Mouse (Mus musculus): ENCODE measurements around the gene Hectd4. TPM values are rescaled to one million over a fixed set of nuclear protein-coding genes. Genes with fewer than 3 reads are reported as not detected.

The Hectd4 gene
- polyA plus RNA-seq, 1 experiment: 100 TPM

DNA sequence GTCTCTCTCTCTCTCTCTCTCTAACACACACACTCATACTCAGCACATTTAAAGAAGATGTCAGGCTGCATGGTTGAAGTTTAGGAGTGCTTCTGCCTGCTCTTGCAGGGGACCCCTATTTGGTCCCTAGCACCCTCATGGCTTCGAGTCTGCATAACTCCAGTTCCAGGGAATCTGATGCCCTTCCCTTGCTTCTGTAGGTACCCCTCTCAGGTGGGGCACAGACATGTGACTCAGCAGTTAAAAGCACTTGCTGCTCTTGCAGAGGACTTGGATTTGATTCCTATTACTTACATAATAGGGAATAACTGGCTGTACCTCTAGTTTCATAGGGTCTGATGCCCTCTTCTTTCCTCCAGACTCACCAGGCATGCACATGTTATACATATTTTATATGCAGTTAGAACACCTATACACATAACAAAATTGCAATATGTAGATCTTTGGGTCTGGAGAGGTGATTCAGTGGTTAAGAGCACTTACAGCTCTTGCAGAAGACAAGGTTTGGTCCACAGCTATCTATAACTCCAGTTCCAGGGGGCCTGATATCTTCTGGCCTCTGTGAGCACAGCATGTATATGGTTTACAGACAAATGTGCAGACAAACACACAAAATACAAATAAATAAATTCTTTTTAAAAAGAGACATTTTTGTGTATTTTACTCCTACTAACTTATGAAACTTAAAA lies 23.8 kb downstream of the Hectd4 start:
- TF ChIP-seq CTCF (IDR thresholded peaks at IDR 0.05; ENCODE audit: control insufficient read depth, insufficient read depth, low read length): no peak
- no peak for TF ChIP-seq POLR2A (IDR thresholded peaks at IDR 0.05; ENCODE audit: borderline replicate concordance, control insufficient read depth, low read depth, low read length)
- 70% methylated on average over 1 of the region's 1 CpGs for WGBS
- Histone ChIP-seq H3K27ac (ENCODE audit: control insufficient read depth, insufficient read depth, low read depth, low read length, poor library complexity) (peak overlapping the region; percentile 64), H3K4me3 (replicated peaks; ENCODE audit: control insufficient read depth, low read depth, low read length) (no peak overlapping the region), H3K4me1 (ENCODE audit: control insufficient read depth, insufficient read depth, low read length) (peaks cover 12% of the 10 kb centered on the region; the same call in 1 of the 2 replicates)

GRCm38 (mm10) chr5:121244365-121244731 lies 24.3 kb downstream of the Hectd4 start:
- no peak for TF ChIP-seq CTCF (IDR thresholded peaks at IDR 0.05; ENCODE audit: control insufficient read depth, insufficient read depth, low read length)
- TF ChIP-seq POLR2A (IDR thresholded peaks at IDR 0.05; ENCODE audit: borderline replicate concordance, control insufficient read depth, low read depth, low read length): no peak
- Histone ChIP-seq H3K4me3 (replicated peaks; ENCODE audit: control insufficient read depth, low read depth, low read length) (no peak overlapping the region), H3K27ac (ENCODE audit: control insufficient read depth, insufficient read depth, low read depth, low read length, poor library complexity) (no peak overlapping the region; the same call in 1 of the 2 replicates), H3K4me1 (ENCODE audit: control insufficient read depth, insufficient read depth, low read length) (peaks cover 12% of the 10 kb centered on the region; the same call in 1 of the 2 replicates)
- WGBS: 65% methylated on average over 5 of the region's 5 CpGs

DNA sequence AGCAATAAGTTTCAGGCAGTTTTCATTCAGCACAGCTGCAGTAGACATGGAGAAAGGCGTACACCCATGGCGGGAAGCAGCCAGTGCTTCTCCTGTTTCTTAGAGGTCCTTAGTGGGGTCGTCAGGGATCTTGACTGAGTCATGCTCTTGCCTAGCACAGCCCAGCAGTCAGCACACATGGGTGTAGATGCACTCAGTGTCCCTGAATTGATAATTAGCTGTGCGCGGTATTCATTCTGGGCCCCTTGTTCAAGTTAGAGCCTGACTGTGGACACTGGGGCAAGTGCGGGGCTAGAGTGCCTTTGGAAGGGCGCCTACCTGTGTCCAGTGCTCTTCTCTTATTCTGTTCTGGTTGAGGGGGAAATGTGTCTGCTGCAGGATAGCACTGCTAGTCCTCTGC lies 25.2 kb downstream of the Hectd4 start:
- Histone ChIP-seq H3K27ac (ENCODE audit: control insufficient read depth, insufficient read depth, low read depth, low read length, poor library complexity) (peak overlapping the region; percentile 61; the same call in 1 of the 2 replicates), H3K4me1 (ENCODE audit: control insufficient read depth, insufficient read depth, low read length) (peaks cover 8% of the 10 kb centered on the region; the same call in 1 of the 2 replicates), H3K4me3 (replicated peaks; ENCODE audit: control insufficient read depth, low read depth, low read length) (no peak overlapping the region)
- TF ChIP-seq CTCF (IDR thresholded peaks at IDR 0.05; ENCODE audit: control insufficient read depth, insufficient read depth, low read length) (no peak), POLR2A (IDR thresholded peaks at IDR 0.05; ENCODE audit: borderline replicate concordance, control insufficient read depth, low read depth, low read length) (no peak)
- 69% methylated on average over 7 of the region's 7 CpGs for WGBS

GRCm38 (mm10) chr5:121248766-121249394 lies 28.9 kb downstream of the Hectd4 start:
- Histone ChIP-seq H3K27ac (ENCODE audit: control insufficient read depth, insufficient read depth, low read depth, low read length, poor library complexity) (no peak overlapping the region), H3K4me3 (replicated peaks; ENCODE audit: control insufficient read depth, low read depth, low read length) (no peak overlapping the region), H3K4me1 (ENCODE audit: control insufficient read depth, insufficient read depth, low read length) (peaks cover 2% of the 10 kb centered on the region; the same call in 1 of the 2 replicates)
- no peak for TF ChIP-seq CTCF (IDR thresholded peaks at IDR 0.05; ENCODE audit: control insufficient read depth, insufficient read depth, low read length)
- no peak for TF ChIP-seq POLR2A (IDR thresholded peaks at IDR 0.05; ENCODE audit: borderline replicate concordance, control insufficient read depth, low read depth, low read length)
- WGBS: 65% methylated on average over 3 of the region's 3 CpGs

GRCm38 (mm10) chr5:121249693-121250092 lies 29.7 kb downstream of the Hectd4 start:
- no peak for TF ChIP-seq CTCF (IDR thresholded peaks at IDR 0.05; ENCODE audit: control insufficient read depth, insufficient read depth, low read length)
- TF ChIP-seq POLR2A (IDR thresholded peaks at IDR 0.05; ENCODE audit: borderline replicate concordance, control insufficient read depth, low read depth, low read length): no peak
- Histone ChIP-seq H3K27ac (ENCODE audit: control insufficient read depth, insufficient read depth, low read depth, low read length, poor library complexity) (no peak overlapping the region; the same call in 1 of the 2 replicates), H3K4me1 (ENCODE audit: control insufficient read depth, insufficient read depth, low read length) (peaks cover 2% of the 10 kb centered on the region; the same call in 1 of the 2 replicates), H3K4me3 (replicated peaks; ENCODE audit: control insufficient read depth, low read depth, low read length) (no peak overlapping the region)
- WGBS: 40% methylated on average over 3 of the region's 3 CpGs

DNA sequence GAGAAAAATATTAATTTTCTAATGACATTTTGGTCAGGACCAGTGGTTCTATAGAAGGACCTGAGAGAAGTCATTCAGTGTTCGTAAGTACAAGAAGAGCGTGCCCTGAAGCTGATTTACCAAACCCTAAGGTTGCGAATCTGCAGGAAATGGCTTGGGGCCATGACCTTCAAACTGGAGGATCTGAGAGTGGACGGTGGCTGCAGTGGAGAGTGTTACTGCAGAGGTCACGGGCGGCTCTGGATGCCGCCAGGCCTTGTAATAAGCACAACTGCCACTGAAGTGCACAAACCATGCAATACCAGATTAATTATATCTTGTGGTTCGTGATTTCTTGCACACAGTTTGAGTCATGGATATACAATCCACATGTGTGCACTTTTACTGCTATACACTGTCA lies 31.8 kb downstream of the Hectd4 start:
- TF ChIP-seq CTCF (IDR thresholded peaks at IDR 0.05; ENCODE audit: control insufficient read depth, insufficient read depth, low read length) (no peak), POLR2A (IDR thresholded peaks at IDR 0.05; ENCODE audit: borderline replicate concordance, control insufficient read depth, low read depth, low read length) (no peak)
- H3K27ac ChIP-seq (ENCODE audit: control insufficient read depth, insufficient read depth, low read depth, low read length, poor library complexity): no peak overlapping the region
- 58% methylated on average over 8 of the region's 8 CpGs for WGBS
- H3K4me1 ChIP-seq (ENCODE audit: control insufficient read depth, insufficient read depth, low read length): peaks cover 2% of the 10 kb centered on the region
- no peak overlapping the region for H3K4me3 ChIP-seq (replicated peaks; ENCODE audit: control insufficient read depth, low read depth, low read length)

DNA sequence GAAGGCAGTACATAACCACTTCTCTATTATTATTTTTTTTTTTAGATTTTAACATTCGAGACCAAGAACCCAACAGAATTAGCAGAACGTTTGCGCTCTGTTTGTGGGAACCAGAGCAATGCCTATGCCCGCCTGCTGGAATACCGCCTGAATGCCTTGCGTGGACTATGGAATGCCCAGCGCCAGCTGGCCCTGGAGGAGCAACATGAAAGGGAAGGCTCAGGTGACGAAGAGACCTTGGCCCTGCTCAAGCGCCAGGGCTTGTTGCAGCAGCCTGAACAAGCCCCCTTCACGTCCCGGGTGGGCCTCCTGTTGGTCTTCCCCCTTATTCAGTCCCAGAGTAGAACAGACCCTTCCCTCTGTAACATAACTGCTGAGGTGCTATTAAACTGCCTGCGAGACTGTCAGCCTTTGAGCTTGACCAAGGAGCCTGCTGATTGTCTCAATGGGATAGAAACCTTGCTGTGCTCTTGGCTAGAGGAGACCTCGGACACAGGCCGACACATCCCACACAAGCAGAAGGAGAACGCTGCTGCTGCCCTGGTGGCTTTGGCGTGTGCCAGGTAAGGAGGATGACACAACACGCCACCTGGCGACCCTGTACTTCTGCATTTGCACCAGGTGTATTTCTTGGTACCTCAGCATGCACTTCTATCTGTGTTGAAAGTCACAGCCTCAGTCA lies 33.9 kb downstream of the Hectd4 start:
- Histone ChIP-seq H3K4me3 (replicated peaks; ENCODE audit: control insufficient read depth, low read depth, low read length) (no peak overlapping the region), H3K4me1 (ENCODE audit: control insufficient read depth, insufficient read depth, low read length) (peaks cover 2% of the 10 kb centered on the region), H3K27ac (ENCODE audit: control insufficient read depth, insufficient read depth, low read depth, low read length, poor library complexity) (no peak overlapping the region)
- WGBS: 84% methylated on average over 18 of the region's 18 CpGs
- no peak for TF ChIP-seq POLR2A (IDR thresholded peaks at IDR 0.05; ENCODE audit: borderline replicate concordance, control insufficient read depth, low read depth, low read length)
- no peak for TF ChIP-seq CTCF (IDR thresholded peaks at IDR 0.05; ENCODE audit: control insufficient read depth, insufficient read depth, low read length)

- H3K27ac ChIP-seq (ENCODE audit: control insufficient read depth, insufficient read depth, low read depth, low read length, poor library complexity): no peak overlapping the region
Observed at GRCm38 (mm10) chr5:121254977-121255376, 35.0 kb downstream of the Hectd4 start.

More at GRCm38 (mm10) chr5:121254977-121255376, 35.0 kb downstream of the Hectd4 start:
- Histone ChIP-seq H3K4me1 (ENCODE audit: control insufficient read depth, insufficient read depth, low read length) (peaks cover 3% of the 10 kb centered on the region), H3K4me3 (replicated peaks; ENCODE audit: control insufficient read depth, low read depth, low read length) (no peak overlapping the region)
- 53% methylated on average over 7 of the region's 7 CpGs for WGBS
- no peak for TF ChIP-seq CTCF (IDR thresholded peaks at IDR 0.05; ENCODE audit: control insufficient read depth, insufficient read depth, low read length)
- no peak for TF ChIP-seq POLR2A (IDR thresholded peaks at IDR 0.05; ENCODE audit: borderline replicate concordance, control insufficient read depth, low read depth, low read length)
